In genomic region chr2:97975486-97975885, GRCm38 (mm10) we compare ENCODE assay signal across 12 mouse cellular contexts.
"Had no signal": no experiment of that assay in that cellular context is flagged by ENCODE, and none has a peak within 500 bp of the region (broad histone marks: within the 10 kb centered on the region; RNA-seq: fewer than 3 reads in every experiment).

No protein-coding gene starts in this region.

- DNase-seq: gastrocnemius, postnatal 25 days; heart, adult 2 months; heart, postnatal 14 days; heart, postnatal 36 days; kidney, adult 11 months; kidney, adult 2 months; kidney, adult 9 months; kidney, postnatal 14 days; kidney, postnatal 36 days; layer of hippocampus, adult 9-11 months; layer of hippocampus, postnatal 36 days; left cerebral cortex, postnatal 4 days had no signal
